Mouse (Mus musculus): Measurements from ENCODE around the gene Triobp. TPM values are rescaled to one million over a fixed set of nuclear protein-coding genes. Genes with fewer than 3 reads are reported as not detected.
A peak's percentile ranks its signal among the peaks of the same experiment; 100 is the strongest.

Gene Triobp
- polyA plus RNA-seq, 1 experiment from 2014 or later = 60.1 TPM

- Histone ChIP-seq H3K27ac (ENCODE audit: low read depth, low read length) (no peak overlapping the region), H3K4me1 (replicated peaks; ENCODE audit: control insufficient read depth, insufficient read depth, low read length) (peaks cover 22% of the 10 kb centered on the region), H3K9ac (ENCODE audit: low read length) (no peak overlapping the region), H3K9me3 (ENCODE audit: control insufficient read depth, low read length) (no peaks in the 10 kb centered on the region), H3K4me2 (ENCODE audit: low read depth, low read length, severe bottlenecking) (no peak overlapping the region), H3K27me3 (ENCODE audit: control insufficient read depth, insufficient read depth, low read length) (peaks cover 4% of the 10 kb centered on the region; the same call in 1 of the 2 replicates), H3K36me3 (ENCODE audit: control insufficient read depth, insufficient read depth, low read length) (no peaks in the 10 kb centered on the region), H3K4me3 (ENCODE audit: low read depth, low read length) (no peak overlapping the region)
- 94% methylated on average over 6 of the region's 6 CpGs for WGBS
- no peak for ATAC-seq (replicated peaks; ENCODE audit: low FRiP score)
- DNase-seq (ENCODE audit: low spot score) = peak; percentile 41
Observed at GRCm38 (mm10) chr15:78930192-78930706, 17.3 kb upstream of the Triobp start.

- 91% methylated on average over 7 of the region's 7 CpGs for WGBS
- DNase-seq (ENCODE audit: low spot score) = peak; percentile 45
- H3K36me3 ChIP-seq (ENCODE audit: control insufficient read depth, insufficient read depth, low read length) = no peaks in the 10 kb centered on the region
- H3K9me3 ChIP-seq (ENCODE audit: control insufficient read depth, low read length) = no peaks in the 10 kb centered on the region
- H3K9ac ChIP-seq (ENCODE audit: low read length) = no peak overlapping the region
- H3K4me3 ChIP-seq (ENCODE audit: low read depth, low read length) = no peak overlapping the region
- H3K4me1 ChIP-seq (replicated peaks; ENCODE audit: control insufficient read depth, insufficient read depth, low read length) = peaks cover 25% of the 10 kb centered on the region
- H3K4me2 ChIP-seq (ENCODE audit: low read depth, low read length, severe bottlenecking) = no peak overlapping the region
- H3K27me3 ChIP-seq (ENCODE audit: control insufficient read depth, insufficient read depth, low read length) = peaks cover 4% of the 10 kb centered on the region; the same call in 1 of the 2 replicates
- ATAC-seq (replicated peaks; ENCODE audit: low FRiP score) = no peak
- H3K27ac ChIP-seq (ENCODE audit: low read depth, low read length) = no peak overlapping the region
Observed at GRCm38 (mm10) chr15:78930801-78931426, 16.6 kb upstream of the Triobp start.

- WGBS = 38% methylated on average over 3 of the region's 3 CpGs
Observed at GRCm38 (mm10) chr15:78931577-78931976, 15.9 kb upstream of the Triobp start.

GRCm38 (mm10) chr15:78934784-78935320 is 12.7 kb upstream of the Triobp start, which contains the start of gene Nol12:
Gene Nol12 (plus strand): TSS chr15:78934933.
- WGBS = under 1% methylated on average over 40 of the region's 42 CpGs
- H3K4me1 ChIP-seq (replicated peaks; ENCODE audit: control insufficient read depth, insufficient read depth, low read length) = peaks cover 4% of the 10 kb centered on the region
- peak within 1 kb of the TSS; percentile 48; the same call in 1 of the 2 replicates for H3K27ac ChIP-seq (ENCODE audit: low read depth, low read length)
- peak within 1 kb of the TSS; percentile 74 for H3K9ac ChIP-seq (ENCODE audit: low read length)
- peak; percentile 87 for ATAC-seq (replicated peaks; ENCODE audit: low FRiP score)
- H3K4me2 ChIP-seq (ENCODE audit: low read depth, low read length, severe bottlenecking) = peak within 1 kb of the TSS; percentile 76
- no peaks in the 10 kb centered on the region for H3K9me3 ChIP-seq (ENCODE audit: control insufficient read depth, low read length)
- no peaks in the 10 kb centered on the region for H3K27me3 ChIP-seq (ENCODE audit: control insufficient read depth, insufficient read depth, low read length)
- DNase-seq (ENCODE audit: low spot score) = peak; percentile 88
- H3K36me3 ChIP-seq (ENCODE audit: control insufficient read depth, insufficient read depth, low read length) = peaks cover 3% of the 10 kb centered on the region; the same call in 1 of the 2 replicates
- peak within 1 kb of the TSS; percentile 77 for H3K4me3 ChIP-seq (ENCODE audit: low read depth, low read length)

More at GRCm38 (mm10) chr15:78931577-78931976, 15.9 kb upstream of the Triobp start:
- H3K4me3 ChIP-seq (ENCODE audit: low read depth, low read length) = no peak overlapping the region
- H3K4me1 ChIP-seq (replicated peaks; ENCODE audit: control insufficient read depth, insufficient read depth, low read length) = peaks cover 21% of the 10 kb centered on the region
- no peak overlapping the region for H3K9ac ChIP-seq (ENCODE audit: low read length)
- no peak overlapping the region for H3K4me2 ChIP-seq (ENCODE audit: low read depth, low read length, severe bottlenecking)
- H3K9me3 ChIP-seq (ENCODE audit: control insufficient read depth, low read length) = no peaks in the 10 kb centered on the region
- ATAC-seq (replicated peaks; ENCODE audit: low FRiP score) (no peak), DNase-seq (ENCODE audit: low spot score) (peak; percentile 43)
- no peak overlapping the region for H3K27ac ChIP-seq (ENCODE audit: low read depth, low read length)
- H3K27me3 ChIP-seq (ENCODE audit: control insufficient read depth, insufficient read depth, low read length) = peaks cover 4% of the 10 kb centered on the region; the same call in 1 of the 2 replicates
- no peaks in the 10 kb centered on the region for H3K36me3 ChIP-seq (ENCODE audit: control insufficient read depth, insufficient read depth, low read length)

- Histone ChIP-seq H3K9me3 (ENCODE audit: control insufficient read depth, low read length) (no peaks in the 10 kb centered on the region), H3K9ac (ENCODE audit: low read length) (no peak overlapping the region), H3K4me2 (ENCODE audit: low read depth, low read length, severe bottlenecking) (peak overlapping the region; percentile 76; the same call in 1 of the 2 replicates), H3K27me3 (ENCODE audit: control insufficient read depth, insufficient read depth, low read length) (no peaks in the 10 kb centered on the region), H3K36me3 (ENCODE audit: control insufficient read depth, insufficient read depth, low read length) (peaks cover 10% of the 10 kb centered on the region; the same call in 1 of the 2 replicates), H3K4me1 (replicated peaks; ENCODE audit: control insufficient read depth, insufficient read depth, low read length) (peaks cover 4% of the 10 kb centered on the region), H3K27ac (ENCODE audit: low read depth, low read length) (no peak overlapping the region), H3K4me3 (ENCODE audit: low read depth, low read length) (no peak overlapping the region)
- no peak for ATAC-seq (replicated peaks; ENCODE audit: low FRiP score)
- peak; percentile 45 for DNase-seq (ENCODE audit: low spot score)
- WGBS = 95% methylated on average over 12 of the region's 12 CpGs
Observed at GRCm38 (mm10) chr15:78936403-78936802, 11.1 kb upstream of the Triobp start.

- Histone ChIP-seq H3K9ac (ENCODE audit: low read length) (no peak overlapping the region), H3K4me1 (replicated peaks; ENCODE audit: control insufficient read depth, insufficient read depth, low read length) (peaks cover 4% of the 10 kb centered on the region), H3K27ac (ENCODE audit: low read depth, low read length) (no peak overlapping the region), H3K27me3 (ENCODE audit: control insufficient read depth, insufficient read depth, low read length) (no peaks in the 10 kb centered on the region), H3K4me2 (ENCODE audit: low read depth, low read length, severe bottlenecking) (no peak overlapping the region), H3K9me3 (ENCODE audit: control insufficient read depth, low read length) (no peaks in the 10 kb centered on the region), H3K36me3 (ENCODE audit: control insufficient read depth, insufficient read depth, low read length) (peaks cover 12% of the 10 kb centered on the region; the same call in 1 of the 2 replicates), H3K4me3 (ENCODE audit: low read depth, low read length) (no peak overlapping the region)
- DNase-seq (ENCODE audit: low spot score) (no peak), ATAC-seq (replicated peaks; ENCODE audit: low FRiP score) (no peak)
- 87% methylated on average over 10 of the region's 10 CpGs for WGBS
Observed at GRCm38 (mm10) chr15:78937311-78937710, 10.2 kb upstream of the Triobp start.

GRCm38 (mm10) chr15:78937963-78938362 is 9.6 kb upstream of the Triobp start:
- DNase-seq (ENCODE audit: low spot score) (peak; percentile 45), ATAC-seq (replicated peaks; ENCODE audit: low FRiP score) (no peak)
- no peak overlapping the region for H3K27ac ChIP-seq (ENCODE audit: low read depth, low read length)
- 90% methylated on average over 2 of the region's 2 CpGs for WGBS
- no peak overlapping the region for H3K4me2 ChIP-seq (ENCODE audit: low read depth, low read length, severe bottlenecking)
- H3K9ac ChIP-seq (ENCODE audit: low read length) = no peak overlapping the region
- H3K36me3 ChIP-seq (ENCODE audit: control insufficient read depth, insufficient read depth, low read length) = peaks cover 12% of the 10 kb centered on the region; the same call in 1 of the 2 replicates
- H3K4me1 ChIP-seq (replicated peaks; ENCODE audit: control insufficient read depth, insufficient read depth, low read length) = peaks cover 4% of the 10 kb centered on the region
- H3K27me3 ChIP-seq (ENCODE audit: control insufficient read depth, insufficient read depth, low read length) = no peaks in the 10 kb centered on the region
- H3K4me3 ChIP-seq (ENCODE audit: low read depth, low read length) = no peak overlapping the region
- no peaks in the 10 kb centered on the region for H3K9me3 ChIP-seq (ENCODE audit: control insufficient read depth, low read length)

GRCm38 (mm10) chr15:78940325-78940724 is 7.2 kb upstream of the Triobp start:
- no peak overlapping the region for H3K9ac ChIP-seq (ENCODE audit: low read length)
- H3K4me3 ChIP-seq (ENCODE audit: low read depth, low read length) = no peak overlapping the region
- H3K27ac ChIP-seq (ENCODE audit: low read depth, low read length) = no peak overlapping the region
- ATAC-seq (replicated peaks; ENCODE audit: low FRiP score) = no peak
- no peak overlapping the region for H3K4me2 ChIP-seq (ENCODE audit: low read depth, low read length, severe bottlenecking)
- WGBS = 91% methylated on average over 13 of the region's 13 CpGs
- no peaks in the 10 kb centered on the region for H3K9me3 ChIP-seq (ENCODE audit: control insufficient read depth, low read length)
- H3K36me3 ChIP-seq (ENCODE audit: control insufficient read depth, insufficient read depth, low read length) = peaks cover 12% of the 10 kb centered on the region; the same call in 1 of the 2 replicates
- no peak for DNase-seq (ENCODE audit: low spot score)
- H3K27me3 ChIP-seq (ENCODE audit: control insufficient read depth, insufficient read depth, low read length) = no peaks in the 10 kb centered on the region
- peaks cover 4% of the 10 kb centered on the region for H3K4me1 ChIP-seq (replicated peaks; ENCODE audit: control insufficient read depth, insufficient read depth, low read length)
